Comparison of ENCODE assay signal across 16 mouse cellular contexts in the genomic region with DNA sequence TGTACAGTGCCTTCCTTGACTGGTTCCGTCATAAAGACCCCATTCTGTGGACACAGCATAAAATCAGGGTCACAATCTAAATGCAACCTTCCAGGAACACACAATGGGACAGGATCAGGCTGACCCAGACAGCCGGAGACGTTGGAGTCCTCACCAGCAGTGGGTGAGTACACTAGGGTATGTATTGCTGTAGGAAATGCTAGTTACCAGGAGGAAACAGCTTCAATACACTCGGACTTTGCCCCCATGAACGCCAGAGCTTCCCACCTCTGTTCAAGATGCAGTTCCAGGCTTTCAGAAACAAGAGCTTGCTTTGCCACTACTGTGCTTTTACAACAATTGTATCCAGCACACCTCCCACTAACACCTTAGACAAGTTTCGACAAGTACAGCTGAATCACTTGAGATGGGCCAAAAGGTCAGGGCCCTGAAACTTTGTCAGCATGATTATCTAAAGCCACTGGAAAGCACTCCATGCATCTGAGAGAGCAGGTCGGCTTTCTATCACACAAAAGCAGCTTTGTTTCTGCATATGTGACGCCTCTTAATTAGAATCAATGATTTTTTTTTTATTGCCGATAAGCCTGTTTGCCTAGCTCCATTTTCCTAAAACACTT.
A peak's percentile ranks its signal among the peaks of the same experiment; 100 is the strongest.
DNase-seq lines count a peak whose midpoint lies in the region; ATAC-seq and TF ChIP-seq lines count a peak whose summit lies in the region.
"Had no signal": no experiment of that assay in that cellular context is flagged by ENCODE, and none has a peak within 500 bp of the region (broad histone marks: within the 10 kb centered on the region; RNA-seq: fewer than 3 reads in every experiment).

No protein-coding gene starts in this region.

- TF ChIP-seq CTCF in intestine, postnatal 0 days (IDR thresholded peaks at IDR 0.05; ENCODE audit: low read depth), result no peak

- H3K9me3 ChIP-seq in intestine, postnatal 0 days (ENCODE audit: control insufficient read depth), result no peaks in the 10 kb centered on the region
- no peaks in the 10 kb centered on the region for H3K9me3 ChIP-seq in liver, embryonic 12.5 days (replicated peaks)
- H3K9me3 ChIP-seq: midbrain, embryonic 13.5 days had no signal

- H3K4me3 ChIP-seq in intestine, postnatal 0 days (ENCODE audit: low read depth, low read length), result no peak overlapping the region
- no peak overlapping the region for H3K4me3 ChIP-seq in liver, embryonic 12.5 days
- H3K4me3 ChIP-seq: layer of hippocampus, adult 2 months; midbrain, embryonic 13.5 days had no signal

- no peak overlapping the region for H3K27ac ChIP-seq in intestine, postnatal 0 days (ENCODE audit: low read depth, low read length)
- H3K27ac ChIP-seq in liver, embryonic 12.5 days, result no peak overlapping the region
- H3K27ac ChIP-seq: layer of hippocampus, adult 2 months; macrophage; midbrain, embryonic 13.5 days had no signal

- no peak overlapping the region for H3K4me2 ChIP-seq in intestine, postnatal 0 days (replicated peaks; ENCODE audit: low read depth)
- H3K4me2 ChIP-seq in liver, embryonic 12.5 days, result no peak overlapping the region
- H3K4me2 ChIP-seq: liver, embryonic 11.5 days; midbrain, embryonic 13.5 days had no signal

- intact Hi-C loops in heart, postnatal 25 days (cut with DNase I), result no loop called here
- intact Hi-C loops in left cerebral cortex, postnatal 4 days (cut with DNase I), result no loop called here

- no peak overlapping the region for H3K9ac ChIP-seq in intestine, postnatal 0 days (ENCODE audit: low read depth, low read length)
- H3K9ac ChIP-seq in liver, embryonic 12.5 days, result no peak overlapping the region
- H3K9ac ChIP-seq: forebrain, postnatal 0 days; midbrain, embryonic 13.5 days had no signal

- 37% methylated on average over 9 of the region's 9 CpGs for WGBS in intestine, postnatal 0 days
- WGBS in liver, embryonic 12.5 days (ENCODE audit: insufficient replicate concordance), result 57% methylated on average over 9 of the region's 9 CpGs

- H3K36me3 ChIP-seq in intestine, postnatal 0 days (ENCODE audit: control insufficient read depth, insufficient read depth), result no peaks in the 10 kb centered on the region
- H3K36me3 ChIP-seq in liver, embryonic 12.5 days, result no peaks in the 10 kb centered on the region
- H3K36me3 ChIP-seq: midbrain, embryonic 13.5 days had no signal

- DNase-seq in heart, adult 11 months, result peak; percentile 74
- DNase-seq in heart, postnatal 25 days (ENCODE audit: low spot score), result no peak
- peak; percentile 14 for DNase-seq in testis, postnatal 10 days (ENCODE audit: low spot score)
- no peak for DNase-seq in testis, postnatal 14 days (ENCODE audit: low spot score)
- no peak for DNase-seq in left cerebral cortex, postnatal 4 days
- DNase-seq: cerebellum, postnatal 10 days; forebrain, postnatal 0 days; heart, postnatal 14 days had no signal

- no peaks in the 10 kb centered on the region for H3K27me3 ChIP-seq in intestine, postnatal 0 days (replicated peaks; ENCODE audit: control insufficient read depth, insufficient read depth, low read length)
- H3K27me3 ChIP-seq in liver, embryonic 12.5 days (replicated peaks), result no peaks in the 10 kb centered on the region
- H3K27me3 ChIP-seq: midbrain, embryonic 13.5 days had no signal

- ATAC-seq in intestine, postnatal 0 days, result peak; percentile 81
- no peak for ATAC-seq in liver, embryonic 12.5 days
- ATAC-seq: activated CD4-positive, CD25-positive, alpha-beta regulatory T cell, adult 4 months; CD4-positive, CD25-positive, alpha-beta regulatory T cell, adult 4 months; forebrain, postnatal 0 days; midbrain, embryonic 13.5 days had no signal

- peaks cover 14% of the 10 kb centered on the region; the same call in 1 of the 2 replicates for H3K4me1 ChIP-seq in intestine, postnatal 0 days (replicated peaks; ENCODE audit: control insufficient read depth, insufficient read depth, low read length)
- 0 out of 2 replicates have a peak, but pooled peaks cover 8% of the 10 kb centered on the region for H3K4me1 ChIP-seq in liver, embryonic 12.5 days
- H3K4me1 ChIP-seq: midbrain, embryonic 13.5 days had no signal

Comparison
In these comparisons a context has a peak if more than half of its experiments do, and no peak if none do; other contexts are left out.
1. DNase-seq: peak in heart, adult 11 months (single experiment) and testis, postnatal 10 days (single experiment); none in heart, postnatal 25 days (single experiment), testis, postnatal 14 days (single experiment) and left cerebral cortex, postnatal 4 days (single experiment).